Mouse (Mus musculus) E14TG2a.4 (cell line): ENCODE data around the gene Shisa8.

Source experiments
- H3K27me3 ChIP-seq: 2 replicates; pipeline ENCODE4 v1.6.1; 2014; ENCODE audit warnings: low read length, control low read depth; ENCODE audit not compliant: insufficient read depth
- H3K36me3 ChIP-seq: 2 replicates; pipeline ENCODE4 v1.6.1; 2014; ENCODE audit warnings: low read length, control low read depth; ENCODE audit not compliant: insufficient read depth
- H3K4me1 ChIP-seq: replicated peaks from 2 replicates; pipeline ENCODE4 v1.6.1; 2014; ENCODE audit warnings: low read depth, low read length, control low read depth
- H3K4me3 ChIP-seq: replicated peaks from 2 replicates; pipeline ENCODE4 v1.5.1; 2014; ENCODE audit warnings: mild to moderate bottlenecking, low read length
- H3K9me3 ChIP-seq: 2 replicates; pipeline ENCODE4 v1.6.1; 2014; ENCODE audit warnings: low read length, control low read depth
- CTCF ChIP-seq: conservative IDR thresholded peaks from 2 replicates; pipeline ENCODE4 v1.5.1; 2014; ENCODE audit warnings: low read length
- NANOG ChIP-seq: IDR thresholded peaks from 2 replicates; pipeline ENCODE4 v1.6.1; 2014; ENCODE audit warnings: borderline replicate concordance, low read length, mixed read lengths
- POU5F1 ChIP-seq: IDR thresholded peaks from 2 replicates; pipeline ENCODE4 v1.6.1; 2014; ENCODE audit warnings: low read length, borderline replicate concordance

Shisa8 gene

GRCm38 (mm10) chr15:82204680-82205371 lies 7.8 kb downstream of the Shisa8 start:
- no peak overlapping the region for H3K4me3 ChIP-seq
- TF ChIP-seq POU5F1 (no peak), CTCF (no peak), NANOG (no peak)
- H3K36me3 ChIP-seq: peaks cover 68% of the 10 kb centered on the region

GRCm38 (mm10) chr15:82203611-82204351 lies 8.8 kb downstream of the Shisa8 start:
- peaks cover 83% of the 10 kb centered on the region for H3K4me1 ChIP-seq
- H3K36me3 ChIP-seq: peaks cover 79% of the 10 kb centered on the region
- TF ChIP-seq CTCF: no peak
- no peak for TF ChIP-seq NANOG
- no peak for TF ChIP-seq POU5F1
- peaks cover 24% of the 10 kb centered on the region for H3K27me3 ChIP-seq
- H3K4me3 ChIP-seq: no peak overlapping the region
- no peaks in the 10 kb centered on the region for H3K9me3 ChIP-seq

More at GRCm38 (mm10) chr15:82204680-82205371, 7.8 kb downstream of the Shisa8 start:
- H3K4me1 ChIP-seq: peaks cover 73% of the 10 kb centered on the region
- peaks cover 35% of the 10 kb centered on the region for H3K27me3 ChIP-seq
- no peaks in the 10 kb centered on the region for H3K9me3 ChIP-seq

GRCm38 (mm10) chr15:82203090-82203489 lies 9.5 kb downstream of the Shisa8 start:
- H3K9me3 ChIP-seq: no peaks in the 10 kb centered on the region
- peaks cover 86% of the 10 kb centered on the region for H3K36me3 ChIP-seq
- no peak overlapping the region for H3K4me3 ChIP-seq
- peaks cover 85% of the 10 kb centered on the region for H3K4me1 ChIP-seq
- H3K27me3 ChIP-seq: peaks cover 17% of the 10 kb centered on the region
- no peak for TF ChIP-seq NANOG
- no peak for TF ChIP-seq POU5F1
- no peak for TF ChIP-seq CTCF

GRCm38 (mm10) chr15:82202086-82202485 lies 10.5 kb downstream of the Shisa8 start:
- TF ChIP-seq POU5F1: no peak
- TF ChIP-seq CTCF: no peak
- no peak for TF ChIP-seq NANOG

GRCm38 (mm10) chr15:82199546-82199945 lies 13.1 kb downstream of the Shisa8 start:
- TF ChIP-seq NANOG (no peak), CTCF (no peak)
- peak overlapping the region; percentile 48 for H3K4me3 ChIP-seq
- H3K27me3 ChIP-seq: no peaks in the 10 kb centered on the region
- H3K36me3 ChIP-seq: peaks cover 99% of the 10 kb centered on the region
- no peaks in the 10 kb centered on the region for H3K9me3 ChIP-seq
- H3K4me1 ChIP-seq: peaks cover 73% of the 10 kb centered on the region

More at GRCm38 (mm10) chr15:82202086-82202485, 10.5 kb downstream of the Shisa8 start:
- H3K4me3 ChIP-seq: no peak overlapping the region
- H3K36me3 ChIP-seq: peaks cover 96% of the 10 kb centered on the region
- H3K4me1 ChIP-seq: peaks cover 87% of the 10 kb centered on the region
- H3K27me3 ChIP-seq: peaks cover 7% of the 10 kb centered on the region
- H3K9me3 ChIP-seq: no peaks in the 10 kb centered on the region

- peaks cover 99% of the 10 kb centered on the region for H3K36me3 ChIP-seq
- TF ChIP-seq NANOG: no peak
- TF ChIP-seq CTCF: no peak
- TF ChIP-seq POU5F1: no peak
- H3K4me3 ChIP-seq: no peak overlapping the region
- H3K4me1 ChIP-seq: peaks cover 72% of the 10 kb centered on the region
- no peaks in the 10 kb centered on the region for H3K9me3 ChIP-seq
- H3K27me3 ChIP-seq: no peaks in the 10 kb centered on the region
Observed at GRCm38 (mm10) chr15:82198342-82198741, 14.3 kb downstream of the Shisa8 start.

GRCm38 (mm10) chr15:82197937-82198336 lies 14.7 kb downstream of the Shisa8 start:
- TF ChIP-seq NANOG: no peak
- TF ChIP-seq CTCF: no peak
- TF ChIP-seq POU5F1: no peak
- Histone ChIP-seq H3K4me3 (0 out of 2 replicates have a peak overlapping the region, but pooled peaks have one; percentile 2), H3K36me3 (peaks cover 99% of the 10 kb centered on the region), H3K27me3 (no peaks in the 10 kb centered on the region), H3K4me1 (peaks cover 72% of the 10 kb centered on the region), H3K9me3 (no peaks in the 10 kb centered on the region)

GRCm38 (mm10) chr15:82197246-82197750 lies 15.3 kb downstream of the Shisa8 start:
- H3K36me3 ChIP-seq: peaks cover 99% of the 10 kb centered on the region
- H3K27me3 ChIP-seq: no peaks in the 10 kb centered on the region
- H3K4me1 ChIP-seq: peaks cover 73% of the 10 kb centered on the region
- TF ChIP-seq NANOG (no peak), POU5F1 (no peak), CTCF (no peak)
- H3K4me3 ChIP-seq: no peak overlapping the region
- no peaks in the 10 kb centered on the region for H3K9me3 ChIP-seq

- no peak for TF ChIP-seq POU5F1
- TF ChIP-seq NANOG: no peak
- TF ChIP-seq CTCF: no peak
- Histone ChIP-seq H3K4me3 (no peak overlapping the region), H3K27me3 (no peaks in the 10 kb centered on the region), H3K9me3 (no peaks in the 10 kb centered on the region), H3K4me1 (peaks cover 76% of the 10 kb centered on the region), H3K36me3 (peaks cover 99% of the 10 kb centered on the region)
Observed at GRCm38 (mm10) chr15:82196300-82196699, 16.3 kb downstream of the Shisa8 start.
